Mouse (Mus musculus) liver, embryonic 15.5 days (tissue): ENCODE measurements around the gene Tbcel. TPM values are rescaled to one million over a fixed set of nuclear protein-coding genes. Genes with fewer than 3 reads are reported as not detected.

ENCODE experiments used
- ATAC-seq: fragments of 200-750 bp; cut with Nextera tagmentation; 2 replicates; pipeline ENCODE4 v1.8.0; 2017; ENCODE audit warnings: moderate number of reproducible peaks, mild to moderate bottlenecking, moderate library complexity; ENCODE audit not compliant: insufficient read depth
- H3K27ac ChIP-seq: fragments of 300-500 bp; sonication (generic); replicated peaks from 2 replicates; pipeline ENCODE4 v1.5.1; 2015; ENCODE audit warnings: mild to moderate bottlenecking, inconsistent platforms
- H3K27me3 ChIP-seq: fragments of 300-500 bp; sonication (generic); 2 replicates; pipeline ENCODE4 v1.6.1; 2015; ENCODE audit warnings: mild to moderate bottlenecking, inconsistent platforms
- H3K36me3 ChIP-seq: fragments of 300-500 bp; sonication (generic); replicated peaks from 2 replicates; pipeline ENCODE4 v1.6.1; 2015; ENCODE audit warnings: moderate library complexity, mild to moderate bottlenecking, inconsistent platforms
- H3K4me1 ChIP-seq: fragments of 300-500 bp; sonication (generic); replicated peaks from 2 replicates; pipeline ENCODE4 v1.6.1; 2015; ENCODE audit warnings: inconsistent platforms
- H3K4me2 ChIP-seq: fragments of 300-500 bp; sonication (generic); 2 replicates; pipeline ENCODE4 v1.6.1; 2015; ENCODE audit warnings: moderate library complexity, mild to moderate bottlenecking, inconsistent platforms
- H3K4me3 ChIP-seq: fragments of 300-500 bp; sonication (generic); replicated peaks from 2 replicates; pipeline ENCODE4 v1.5.1; 2015; ENCODE audit warnings: mild to moderate bottlenecking, inconsistent platforms
- H3K9ac ChIP-seq: fragments of 300-500 bp; sonication (generic); 2 replicates; pipeline ENCODE4 v1.6.1; 2015; ENCODE audit warnings: moderate library complexity, mild to moderate bottlenecking, inconsistent platforms
- H3K9me3 ChIP-seq: fragments of 300-500 bp; sonication (generic); replicated peaks from 2 replicates; pipeline ENCODE4 v1.6.1; 2016; ENCODE audit warnings: inconsistent platforms
- WGBS: fragments of 180-500 bp; shearing (Covaris S2); methylation state at CpG from one replicate; pipeline ENCODE4 v1.1.7; 2015; ENCODE audit warnings: mixed read lengths; ENCODE audit not compliant: insufficient replicate concordance; 5-methylcytosine and 5-hydroxymethylcytosine counted together
- polyA plus RNA-seq: library from polyadenylated mRNA; unstranded; fragments of >200 nt; fragmentation: Nextera tagmentation; extraction: Ambion mirVana; gene quantifications from 2 replicates; pipeline ENCODE4 v1.2.1, GENCODE M21; 2015

Gene Tbcel
- polyA plus RNA-seq, 1 experiment from 2014 or later: 11.0 TPM

GRCm38 (mm10) chr9:42486913-42487312 lies 20.7 kb downstream of the Tbcel start:
- Histone ChIP-seq H3K4me3 (no peak overlapping the region), H3K27ac (no peak overlapping the region)
- no peak for ATAC-seq

GRCm38 (mm10) chr9:42484667-42485066 lies 22.9 kb downstream of the Tbcel start:
- no peak overlapping the region for H3K4me2 ChIP-seq
- H3K9ac ChIP-seq: no peak overlapping the region
- H3K27ac ChIP-seq: no peak overlapping the region
- H3K36me3 ChIP-seq: no peaks in the 10 kb centered on the region
- no peaks in the 10 kb centered on the region for H3K4me1 ChIP-seq
- H3K27me3 ChIP-seq: 0 out of 2 replicates have a peak, but pooled peaks cover 4% of the 10 kb centered on the region
- 75% methylated on average over 1 of the region's 1 CpGs for WGBS
- ATAC-seq: no peak
- no peak overlapping the region for H3K4me3 ChIP-seq
- no peaks in the 10 kb centered on the region for H3K9me3 ChIP-seq

More at GRCm38 (mm10) chr9:42486913-42487312, 20.7 kb downstream of the Tbcel start:
- H3K4me2 ChIP-seq: no peak overlapping the region
- no peaks in the 10 kb centered on the region for H3K4me1 ChIP-seq
- no peak overlapping the region for H3K9ac ChIP-seq
- H3K27me3 ChIP-seq: 0 out of 2 replicates have a peak, but pooled peaks cover 1% of the 10 kb centered on the region
- H3K9me3 ChIP-seq: no peaks in the 10 kb centered on the region
- no peaks in the 10 kb centered on the region for H3K36me3 ChIP-seq
- 40% methylated on average over 4 of the region's 4 CpGs for WGBS

GRCm38 (mm10) chr9:42482944-42483343 lies 24.7 kb downstream of the Tbcel start:
- WGBS: 57% methylated on average over 1 of the region's 1 CpGs
- no peak for ATAC-seq
- 0 out of 2 replicates have a peak, but pooled peaks cover 4% of the 10 kb centered on the region for H3K27me3 ChIP-seq
- H3K9me3 ChIP-seq: no peaks in the 10 kb centered on the region
- no peak overlapping the region for H3K9ac ChIP-seq
- H3K4me1 ChIP-seq: no peaks in the 10 kb centered on the region
- H3K36me3 ChIP-seq: no peaks in the 10 kb centered on the region
- no peak overlapping the region for H3K27ac ChIP-seq
- H3K4me3 ChIP-seq: no peak overlapping the region
- H3K4me2 ChIP-seq: no peak overlapping the region

GRCm38 (mm10) chr9:42476166-42476565 lies 31.4 kb downstream of the Tbcel start:
- H3K36me3 ChIP-seq: no peaks in the 10 kb centered on the region
- no peak for ATAC-seq
- 60% methylated on average over 4 of the region's 4 CpGs for WGBS
- H3K9me3 ChIP-seq: no peaks in the 10 kb centered on the region
- H3K4me1 ChIP-seq: peaks cover 29% of the 10 kb centered on the region
- H3K27me3 ChIP-seq: no peaks in the 10 kb centered on the region
- H3K9ac ChIP-seq: no peak overlapping the region
- H3K4me3 ChIP-seq: no peak overlapping the region
- no peak overlapping the region for H3K27ac ChIP-seq
- no peak overlapping the region for H3K4me2 ChIP-seq

GRCm38 (mm10) chr9:42474244-42474643 lies 33.4 kb downstream of the Tbcel start:
- Histone ChIP-seq H3K4me3 (no peak overlapping the region), H3K9me3 (no peaks in the 10 kb centered on the region), H3K4me2 (no peak overlapping the region), H3K27ac (no peak overlapping the region), H3K4me1 (peaks cover 43% of the 10 kb centered on the region), H3K9ac (no peak overlapping the region), H3K36me3 (no peaks in the 10 kb centered on the region), H3K27me3 (no peaks in the 10 kb centered on the region)
- 22% methylated on average over 8 of the region's 8 CpGs for WGBS
- ATAC-seq: 0 out of 2 replicates have a peak, but pooled peaks have one; percentile 5

- WGBS: 8% methylated on average over 49 of the region's 49 CpGs
- Histone ChIP-seq H3K27ac (peak overlapping the region; percentile 81), H3K36me3 (no peaks in the 10 kb centered on the region), H3K9ac (peak overlapping the region; percentile 77), H3K4me2 (peak overlapping the region; percentile 88), H3K4me3 (peak overlapping the region; percentile 80), H3K27me3 (no peaks in the 10 kb centered on the region), H3K9me3 (no peaks in the 10 kb centered on the region), H3K4me1 (peaks cover 45% of the 10 kb centered on the region)
- peak; percentile 81 for ATAC-seq
Measured at GRCm38 (mm10) chr9:42471921-42472747, 35.5 kb downstream of the Tbcel start.

- WGBS: 29% methylated on average over 4 of the region's 4 CpGs
- Histone ChIP-seq H3K9me3 (no peaks in the 10 kb centered on the region), H3K4me3 (peak overlapping the region; percentile 80), H3K4me2 (peak overlapping the region; percentile 88), H3K9ac (peak overlapping the region; percentile 77), H3K36me3 (no peaks in the 10 kb centered on the region), H3K27me3 (no peaks in the 10 kb centered on the region), H3K4me1 (peaks cover 49% of the 10 kb centered on the region), H3K27ac (peak overlapping the region; percentile 81)
- peak; percentile 73 for ATAC-seq
Measured at GRCm38 (mm10) chr9:42471214-42471613, 36.4 kb downstream of the Tbcel start.

GRCm38 (mm10) chr9:42469323-42469722 lies 38.3 kb downstream of the Tbcel start:
- Histone ChIP-seq H3K27ac (no peak overlapping the region), H3K27me3 (no peaks in the 10 kb centered on the region), H3K4me1 (peaks cover 53% of the 10 kb centered on the region), H3K4me3 (no peak overlapping the region), H3K9ac (no peak overlapping the region), H3K4me2 (no peak overlapping the region), H3K36me3 (no peaks in the 10 kb centered on the region), H3K9me3 (no peaks in the 10 kb centered on the region)
- 87% methylated on average over 15 of the region's 15 CpGs for WGBS
- ATAC-seq: no peak

GRCm38 (mm10) chr9:42468360-42468759 lies 39.2 kb downstream of the Tbcel start:
- Histone ChIP-seq H3K36me3 (no peaks in the 10 kb centered on the region), H3K27me3 (no peaks in the 10 kb centered on the region), H3K4me2 (no peak overlapping the region), H3K27ac (no peak overlapping the region), H3K9me3 (no peaks in the 10 kb centered on the region), H3K4me3 (no peak overlapping the region), H3K4me1 (peaks cover 54% of the 10 kb centered on the region), H3K9ac (no peak overlapping the region)
- no peak for ATAC-seq
- 54% methylated on average over 5 of the region's 5 CpGs for WGBS

- Histone ChIP-seq H3K9ac (no peak overlapping the region), H3K27ac (no peak overlapping the region), H3K27me3 (no peaks in the 10 kb centered on the region), H3K4me3 (no peak overlapping the region), H3K9me3 (no peaks in the 10 kb centered on the region), H3K36me3 (no peaks in the 10 kb centered on the region), H3K4me1 (peaks cover 60% of the 10 kb centered on the region), H3K4me2 (no peak overlapping the region)
- ATAC-seq: no peak
- WGBS: 60% methylated on average over 12 of the region's 12 CpGs
Measured at GRCm38 (mm10) chr9:42467116-42467815, 40.3 kb downstream of the Tbcel start.

- H3K27ac ChIP-seq: 0 out of 2 replicates have a peak overlapping the region, but pooled peaks have one; percentile 14
- H3K4me3 ChIP-seq: no peak overlapping the region
- no peak overlapping the region for H3K9ac ChIP-seq
- peaks cover 60% of the 10 kb centered on the region for H3K4me1 ChIP-seq
- H3K27me3 ChIP-seq: no peaks in the 10 kb centered on the region
- 22% methylated on average over 5 of the region's 5 CpGs for WGBS
- no peak for ATAC-seq
- no peak overlapping the region for H3K4me2 ChIP-seq
- H3K9me3 ChIP-seq: no peaks in the 10 kb centered on the region
- H3K36me3 ChIP-seq: no peaks in the 10 kb centered on the region
Measured at GRCm38 (mm10) chr9:42465661-42466091, 41.9 kb downstream of the Tbcel start.
